Mouse (Mus musculus): ENCODE data around the gene Spg20. TPM values are rescaled to one million over a fixed set of nuclear protein-coding genes. Genes with fewer than 3 reads are reported as not detected.

The Spg20 gene
- polyA plus RNA-seq, 1 experiment from 2014 or later: 93.8 TPM

- no peak overlapping the region for H3K4me2 ChIP-seq
- peaks cover 6% of the 10 kb centered on the region for H3K4me1 ChIP-seq (replicated peaks)
- no peak overlapping the region for H3K4me3 ChIP-seq (replicated peaks)
- no peaks in the 10 kb centered on the region for H3K36me3 ChIP-seq
- no peak overlapping the region for H3K27ac ChIP-seq
- H3K27me3 ChIP-seq: no peaks in the 10 kb centered on the region
- peak; percentile 82; the same call in 1 of the 2 replicates for ATAC-seq (ENCODE audit: insufficient number of reproducible peaks, insufficient read depth, low FRiP score, low TSS enrichment, low read depth)
- 19% methylated on average over 6 of the region's 6 CpGs for WGBS
- H3K9ac ChIP-seq (replicated peaks): no peak overlapping the region
- no peaks in the 10 kb centered on the region for H3K9me3 ChIP-seq
These were observed 31.9 kb upstream of the Spg20 start for GRCm38 (mm10) chr3:55080055-55080454.

GRCm38 (mm10) chr3:55084781-55085180 is 27.1 kb upstream of the Spg20 start:
- Histone ChIP-seq H3K27me3 (no peaks in the 10 kb centered on the region), H3K36me3 (no peaks in the 10 kb centered on the region), H3K27ac (no peak overlapping the region), H3K9me3 (no peaks in the 10 kb centered on the region), H3K9ac (replicated peaks) (no peak overlapping the region), H3K4me1 (replicated peaks) (no peaks in the 10 kb centered on the region), H3K4me3 (replicated peaks) (no peak overlapping the region), H3K4me2 (no peak overlapping the region)
- ATAC-seq (ENCODE audit: insufficient number of reproducible peaks, insufficient read depth, low FRiP score, low TSS enrichment, low read depth): no peak
- WGBS: 71% methylated on average over 6 of the region's 6 CpGs

- Histone ChIP-seq H3K36me3 (no peaks in the 10 kb centered on the region), H3K4me3 (replicated peaks) (no peak overlapping the region), H3K4me2 (no peak overlapping the region), H3K4me1 (replicated peaks) (no peaks in the 10 kb centered on the region), H3K27me3 (no peaks in the 10 kb centered on the region), H3K27ac (no peak overlapping the region), H3K9me3 (no peaks in the 10 kb centered on the region), H3K9ac (replicated peaks) (no peak overlapping the region)
- 72% methylated on average over 3 of the region's 3 CpGs for WGBS
- ATAC-seq (ENCODE audit: insufficient number of reproducible peaks, insufficient read depth, low FRiP score, low TSS enrichment, low read depth): no peak
These were observed 26.2 kb upstream of the Spg20 start for GRCm38 (mm10) chr3:55085716-55086115.

- Histone ChIP-seq H3K4me3 (replicated peaks) (no peak overlapping the region), H3K9me3 (no peaks in the 10 kb centered on the region), H3K27ac (no peak overlapping the region), H3K36me3 (no peaks in the 10 kb centered on the region), H3K4me2 (no peak overlapping the region), H3K27me3 (no peaks in the 10 kb centered on the region), H3K9ac (replicated peaks) (no peak overlapping the region), H3K4me1 (replicated peaks) (no peaks in the 10 kb centered on the region)
- WGBS: 88% methylated on average over 5 of the region's 5 CpGs
- ATAC-seq (ENCODE audit: insufficient number of reproducible peaks, insufficient read depth, low FRiP score, low TSS enrichment, low read depth): no peak
These were observed 25.0 kb upstream of the Spg20 start for GRCm38 (mm10) chr3:55086948-55087347.

- Histone ChIP-seq H3K9me3 (no peaks in the 10 kb centered on the region), H3K4me3 (replicated peaks) (no peak overlapping the region), H3K4me2 (no peak overlapping the region), H3K4me1 (replicated peaks) (no peaks in the 10 kb centered on the region), H3K27me3 (no peaks in the 10 kb centered on the region), H3K9ac (replicated peaks) (no peak overlapping the region), H3K36me3 (no peaks in the 10 kb centered on the region), H3K27ac (no peak overlapping the region)
- no peak for ATAC-seq (ENCODE audit: insufficient number of reproducible peaks, insufficient read depth, low FRiP score, low TSS enrichment, low read depth)
- 70% methylated on average over 4 of the region's 4 CpGs for WGBS
These were observed 24.5 kb upstream of the Spg20 start for GRCm38 (mm10) chr3:55087360-55087759.

GRCm38 (mm10) chr3:55088359-55088758 is 23.5 kb upstream of the Spg20 start:
- no peaks in the 10 kb centered on the region for H3K4me1 ChIP-seq (replicated peaks)
- no peak overlapping the region for H3K9ac ChIP-seq (replicated peaks)
- H3K36me3 ChIP-seq: no peaks in the 10 kb centered on the region
- H3K27ac ChIP-seq: no peak overlapping the region
- no peak overlapping the region for H3K4me2 ChIP-seq
- H3K27me3 ChIP-seq: no peaks in the 10 kb centered on the region
- H3K9me3 ChIP-seq: no peaks in the 10 kb centered on the region
- WGBS: 68% methylated on average over 4 of the region's 4 CpGs
- ATAC-seq (ENCODE audit: insufficient number of reproducible peaks, insufficient read depth, low FRiP score, low TSS enrichment, low read depth): no peak
- H3K4me3 ChIP-seq (replicated peaks): no peak overlapping the region

- 84% methylated on average over 3 of the region's 3 CpGs for WGBS
- H3K4me1 ChIP-seq (replicated peaks): no peaks in the 10 kb centered on the region
These were observed 23.1 kb upstream of the Spg20 start for GRCm38 (mm10) chr3:55088843-55089242.

GRCm38 (mm10) chr3:55089291-55089690 is 22.6 kb upstream of the Spg20 start:
- Histone ChIP-seq H3K36me3 (no peaks in the 10 kb centered on the region), H3K4me2 (no peak overlapping the region), H3K4me1 (replicated peaks) (no peaks in the 10 kb centered on the region), H3K27me3 (no peaks in the 10 kb centered on the region), H3K27ac (no peak overlapping the region), H3K9me3 (no peaks in the 10 kb centered on the region), H3K4me3 (replicated peaks) (no peak overlapping the region), H3K9ac (replicated peaks) (no peak overlapping the region)
- WGBS: 91% methylated on average over 4 of the region's 4 CpGs
- no peak for ATAC-seq (ENCODE audit: insufficient number of reproducible peaks, insufficient read depth, low FRiP score, low TSS enrichment, low read depth)

More at GRCm38 (mm10) chr3:55088843-55089242, 23.1 kb upstream of the Spg20 start:
- Histone ChIP-seq H3K4me3 (replicated peaks) (no peak overlapping the region), H3K27ac (no peak overlapping the region), H3K27me3 (no peaks in the 10 kb centered on the region), H3K9me3 (no peaks in the 10 kb centered on the region), H3K36me3 (no peaks in the 10 kb centered on the region), H3K9ac (replicated peaks) (no peak overlapping the region), H3K4me2 (no peak overlapping the region)
- no peak for ATAC-seq (ENCODE audit: insufficient number of reproducible peaks, insufficient read depth, low FRiP score, low TSS enrichment, low read depth)

GRCm38 (mm10) chr3:55093161-55093560 is 18.7 kb upstream of the Spg20 start:
- H3K27ac ChIP-seq: no peak overlapping the region
- H3K9ac ChIP-seq (replicated peaks): no peak overlapping the region
- peaks cover 12% of the 10 kb centered on the region; the same call in 1 of the 2 replicates for H3K4me1 ChIP-seq (replicated peaks)
- H3K36me3 ChIP-seq: no peaks in the 10 kb centered on the region
- no peak overlapping the region for H3K4me2 ChIP-seq
- no peaks in the 10 kb centered on the region for H3K27me3 ChIP-seq
- no peak for ATAC-seq (ENCODE audit: insufficient number of reproducible peaks, insufficient read depth, low FRiP score, low TSS enrichment, low read depth)
- WGBS: 84% methylated on average over 1 of the region's 1 CpGs
- no peak overlapping the region for H3K4me3 ChIP-seq (replicated peaks)
- no peaks in the 10 kb centered on the region for H3K9me3 ChIP-seq

- H3K4me1 ChIP-seq (replicated peaks): peaks cover 12% of the 10 kb centered on the region; the same call in 1 of the 2 replicates
- no peaks in the 10 kb centered on the region for H3K36me3 ChIP-seq
- ATAC-seq (ENCODE audit: insufficient number of reproducible peaks, insufficient read depth, low FRiP score, low TSS enrichment, low read depth): peak; percentile 80
- H3K4me3 ChIP-seq (replicated peaks): no peak overlapping the region
- H3K27me3 ChIP-seq: no peaks in the 10 kb centered on the region
- peak overlapping the region; percentile 90 for H3K27ac ChIP-seq
- no peaks in the 10 kb centered on the region for H3K9me3 ChIP-seq
- H3K9ac ChIP-seq (replicated peaks): no peak overlapping the region
- peak overlapping the region; percentile 30 for H3K4me2 ChIP-seq
- whole genome bisulfite sequencing: 33% methylated on average over 8 of the region's 8 CpGs
These were observed 15.8 kb upstream of the Spg20 start for GRCm38 (mm10) chr3:55095968-55096654.

- 77% methylated on average over 2 of the region's 2 CpGs for WGBS
- Histone ChIP-seq H3K4me2 (peak overlapping the region; percentile 30; the same call in 1 of the 2 replicates), H3K27me3 (no peaks in the 10 kb centered on the region), H3K9ac (replicated peaks) (no peak overlapping the region), H3K9me3 (no peaks in the 10 kb centered on the region), H3K27ac (peak overlapping the region; percentile 90), H3K4me1 (replicated peaks) (peaks cover 12% of the 10 kb centered on the region; the same call in 1 of the 2 replicates), H3K4me3 (replicated peaks) (no peak overlapping the region), H3K36me3 (no peaks in the 10 kb centered on the region)
- ATAC-seq (ENCODE audit: insufficient number of reproducible peaks, insufficient read depth, low FRiP score, low TSS enrichment, low read depth): no peak
These were observed 15.3 kb upstream of the Spg20 start for GRCm38 (mm10) chr3:55096655-55097005.

GRCm38 (mm10) chr3:55097186-55097585 is 14.7 kb upstream of the Spg20 start:
- H3K36me3 ChIP-seq: no peaks in the 10 kb centered on the region

More at GRCm38 (mm10) chr3:55097186-55097585, 14.7 kb upstream of the Spg20 start:
- Histone ChIP-seq H3K9me3 (no peaks in the 10 kb centered on the region), H3K4me1 (replicated peaks) (peaks cover 12% of the 10 kb centered on the region; the same call in 1 of the 2 replicates), H3K27me3 (no peaks in the 10 kb centered on the region), H3K9ac (replicated peaks) (no peak overlapping the region), H3K4me3 (replicated peaks) (no peak overlapping the region), H3K4me2 (no peak overlapping the region), H3K27ac (peak overlapping the region; percentile 90)
- 61% methylated on average over 2 of the region's 2 CpGs for WGBS
- no peak for ATAC-seq (ENCODE audit: insufficient number of reproducible peaks, insufficient read depth, low FRiP score, low TSS enrichment, low read depth)

All from limb, embryonic 12.5 days (tissue).